Mouse (Mus musculus) spleen, adult 10 weeks (tissue): ENCODE results near the gene Tceal8. TPM values are rescaled to one million over a fixed set of nuclear protein-coding genes. Genes with fewer than 3 reads are reported as not detected.

Source experiments
- polyA plus RNA-seq: library from polyadenylated mRNA; stranded (reverse); fragments of 350-450 nt; fragmentation: Illumina TruSeq; extraction: RNeasy Lipid Tissue Mini Kit (QIAGEN cat#74804); gene quantifications from one replicate; pipeline ENCODE4 v1.2.3, GENCODE M21; 2015; ENCODE audit warnings: low replicate concordance; ENCODE audit not compliant: insufficient read depth

Tceal8 gene
- polyA plus RNA-seq = 26.0 TPM

DNA sequence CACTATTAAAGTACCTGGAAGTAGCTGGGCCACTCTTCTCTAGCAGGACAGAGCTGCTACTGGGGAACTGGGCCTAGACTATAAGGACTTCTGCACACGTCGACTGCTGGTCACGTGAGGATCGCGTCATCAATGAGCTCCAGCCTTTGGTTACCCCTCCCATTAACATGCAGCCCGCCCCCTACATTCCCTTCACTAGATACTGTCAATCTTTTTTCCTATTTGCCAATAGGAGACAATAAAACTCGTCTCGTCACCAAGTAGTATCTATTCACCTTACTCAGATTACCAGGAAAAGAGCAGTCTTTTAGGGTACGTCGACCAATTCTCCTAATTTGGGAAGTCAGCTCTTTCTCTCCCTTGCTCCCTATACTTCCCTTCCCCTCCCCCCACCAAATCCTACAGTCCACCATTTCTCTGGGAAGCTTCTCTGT is at the start of gene Tceal8:
Gene Tceal8 (minus strand): TSS at position 225 of the 434 bp plus-strand sequence.

DNA sequence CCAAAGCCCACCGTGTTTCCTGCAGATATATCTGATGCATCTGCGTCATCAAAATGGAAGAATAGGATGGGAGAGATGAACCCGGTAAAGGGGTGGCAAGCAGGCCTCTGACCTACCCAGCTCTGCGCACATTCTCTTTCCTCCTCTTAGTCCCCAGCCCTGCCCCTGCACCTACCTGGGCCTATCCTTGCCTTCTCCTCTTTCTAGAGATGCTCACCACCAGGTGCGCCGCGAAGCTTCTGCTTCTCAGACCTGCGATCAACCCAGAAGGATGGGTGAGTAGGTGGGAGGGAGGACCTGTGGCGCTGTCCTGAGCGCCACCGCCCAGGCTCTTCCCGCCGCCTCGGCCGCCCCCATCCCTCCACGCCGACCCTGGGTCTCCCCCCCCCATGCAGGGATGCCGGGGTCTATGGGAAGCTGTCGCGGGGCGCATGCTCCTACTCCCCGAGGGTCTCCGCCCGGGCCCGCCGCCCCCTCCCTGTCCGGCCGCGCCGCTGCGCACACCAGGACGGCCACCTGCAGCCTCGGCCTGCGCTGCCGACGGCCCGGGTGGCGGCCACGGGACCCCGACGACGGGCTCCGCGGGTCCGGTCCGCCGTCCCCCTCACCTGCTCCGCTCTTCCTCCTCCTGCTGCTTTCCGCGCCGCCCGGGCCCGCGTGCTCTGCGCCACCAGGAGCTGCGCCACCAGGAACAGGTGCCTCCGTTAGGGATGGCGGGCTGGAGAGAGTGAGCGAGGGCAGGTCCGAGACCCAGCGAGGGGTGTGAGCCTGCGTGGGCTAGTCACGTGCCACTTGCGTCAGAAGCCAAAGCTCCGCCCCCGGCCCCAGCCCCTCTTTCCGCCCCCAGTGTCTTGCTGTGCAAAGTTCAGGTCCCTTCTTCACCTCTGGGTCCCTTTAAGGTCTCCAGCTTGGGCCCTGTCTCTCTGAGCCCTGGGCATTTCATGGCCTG is 42.9 kb upstream of the Tceal8 start, which contains the start of the genes Tceal7 and Bex1:
Gene Tceal7 (plus strand): TSS at position 51 of the 949 bp plus-strand sequence.
Gene Bex1 (minus strand): TSS at position 785 of the 949 bp plus-strand sequence.

GRCm38 (mm10) chrX:136203664-136204066 is 31.5 kb upstream of the Tceal8 start, which contains the start of gene Tceal5:
Tceal5 (minus strand) TSS chrX:136203876.

DNA sequence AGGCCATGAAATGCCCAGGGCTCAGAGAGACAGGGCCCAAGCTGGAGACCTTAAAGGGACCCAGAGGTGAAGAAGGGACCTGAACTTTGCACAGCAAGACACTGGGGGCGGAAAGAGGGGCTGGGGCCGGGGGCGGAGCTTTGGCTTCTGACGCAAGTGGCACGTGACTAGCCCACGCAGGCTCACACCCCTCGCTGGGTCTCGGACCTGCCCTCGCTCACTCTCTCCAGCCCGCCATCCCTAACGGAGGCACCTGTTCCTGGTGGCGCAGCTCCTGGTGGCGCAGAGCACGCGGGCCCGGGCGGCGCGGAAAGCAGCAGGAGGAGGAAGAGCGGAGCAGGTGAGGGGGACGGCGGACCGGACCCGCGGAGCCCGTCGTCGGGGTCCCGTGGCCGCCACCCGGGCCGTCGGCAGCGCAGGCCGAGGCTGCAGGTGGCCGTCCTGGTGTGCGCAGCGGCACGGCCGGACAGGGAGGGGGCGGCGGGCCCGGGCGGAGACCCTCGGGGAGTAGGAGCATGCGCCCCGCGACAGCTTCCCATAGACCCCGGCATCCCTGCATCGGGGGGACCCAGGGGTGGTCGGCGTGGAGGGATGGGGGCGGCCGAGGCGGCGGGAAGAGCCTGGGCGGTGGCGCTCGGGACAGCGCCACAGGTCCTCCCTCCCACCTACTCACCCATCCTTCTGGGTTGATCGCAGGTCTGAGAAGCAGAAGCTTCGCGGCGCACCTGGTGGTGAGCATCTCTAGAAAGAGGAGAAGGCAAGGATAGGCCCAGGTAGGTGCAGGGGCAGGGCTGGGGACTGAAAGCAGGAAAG is 33.1 kb downstream of the Tceal8 start, which contains the start of gene Bex4:
Gene Bex4 (plus strand): TSS at position 170 of the 813 bp plus-strand sequence.

Other genes with a start within 250 kb of the Tceal8 start
- 4.7 TPM for gene Arxes2, start 178.5 kb downstream of the Tceal8 start, polyA plus RNA-seq
- 0.88 TPM for gene Arxes1, start 139.0 kb downstream of the Tceal8 start, polyA plus RNA-seq
- gene Bex2, start 104.1 kb downstream of the Tceal8 start, polyA plus RNA-seq = not detected
- not detected for gene Nxf3, start 87.1 kb downstream of the Tceal8 start, polyA plus RNA-seq
- gene Bex4, start 33.3 kb downstream of the Tceal8 start, polyA plus RNA-seq = 3.1 TPM
- gene Tceal5, start 31.5 kb upstream of the Tceal8 start, polyA plus RNA-seq = not detected
- gene Tceal7, start 42.4 kb upstream of the Tceal8 start, polyA plus RNA-seq = not detected
- gene Bex1, start 43.2 kb upstream of the Tceal8 start, polyA plus RNA-seq = not detected
- gene Tceal9, start 72.7 kb upstream of the Tceal8 start, polyA plus RNA-seq = 89.0 TPM
- 51.5 TPM for gene Bex3, start 97.9 kb upstream of the Tceal8 start, polyA plus RNA-seq